Mouse (Mus musculus) liver, adult 2 months (tissue): ENCODE data around the gene Tekt3. TPM values are rescaled to one million over a fixed set of nuclear protein-coding genes. Genes with fewer than 3 reads are reported as not detected.
A peak's percentile ranks its signal among the peaks of the same experiment; 100 is the strongest.

Experiments used
- DNase-seq: peaks from one replicate; pipeline ENCODE4 v3.0.0-alpha.2; 2011; ENCODE audit warnings: low read depth, low spot score; ENCODE audit errors: extremely low read depth
- H3K27ac ChIP-seq: fragments of 200-500 bp; replicated peaks from 2 replicates; pipeline ENCODE4 v1.5.1; 2012; ENCODE audit warnings: low read depth, mild to moderate bottlenecking, control low read depth, inconsistent platforms, low read length; ENCODE audit not compliant: insufficient read depth
- H3K27me3 ChIP-seq: fragments of 200-500 bp; 2 replicates; pipeline ENCODE4 v1.6.1; 2012; ENCODE audit warnings: mild to moderate bottlenecking, moderate library complexity, low read length, inconsistent platforms; ENCODE audit not compliant: control insufficient read depth, insufficient read depth
- H3K36me3 ChIP-seq: fragments of 200-500 bp; 2 replicates; pipeline ENCODE4 v1.6.1; 2012; ENCODE audit warnings: low read length, inconsistent platforms; ENCODE audit not compliant: control insufficient read depth, insufficient read depth
- H3K4me1 ChIP-seq: fragments of 200-500 bp; 2 replicates; pipeline ENCODE4 v1.6.1; 2011; ENCODE audit warnings: low read length; ENCODE audit not compliant: control insufficient read depth, insufficient read depth
- H3K4me3 ChIP-seq: fragments of 200-500 bp; 2 replicates; pipeline ENCODE4 v1.5.1; 2011; ENCODE audit warnings: low read depth, mild to moderate bottlenecking, control low read depth, low read length, moderate library complexity; ENCODE audit not compliant: insufficient read depth
- H3K79me2 ChIP-seq: fragments of 200-500 bp; 2 replicates; pipeline ENCODE4 v1.6.1; 2012; ENCODE audit warnings: inconsistent platforms, mild to moderate bottlenecking, low read length, moderate library complexity; ENCODE audit not compliant: control insufficient read depth, insufficient read depth
- H3K9ac ChIP-seq: fragments of 200-500 bp; 2 replicates; pipeline ENCODE4 v1.6.1; 2012; ENCODE audit warnings: low read depth, mild to moderate bottlenecking, control low read depth, inconsistent platforms, low read length
- CTCF ChIP-seq: fragments of 200-500 bp; IDR thresholded peaks from 2 replicates; pipeline ENCODE4 v1.5.1; 2011; ENCODE audit warnings: low read depth, low read length, control low read depth
- POLR2A ChIP-seq: fragments of 200-500 bp; IDR thresholded peaks from 2 replicates; pipeline ENCODE4 v1.6.1; 2011; ENCODE audit warnings: low read length, control low read depth; ENCODE audit not compliant: insufficient read depth; ENCODE audit errors: extremely low read depth
- WGBS: fragments of 180-500 bp; shearing (Covaris S2); methylation state at CpG from one replicate; pipeline ENCODE4 v1.1.7; 2018; 5-methylcytosine and 5-hydroxymethylcytosine counted together
- polyA plus RNA-seq: library from polyadenylated mRNA; depleted of rRNA; stranded (reverse); fragments of >200 nt; gene quantifications from 2 replicates; pipeline ENCODE4 v1.2.3, GENCODE M21; 2012
- total RNA-seq: library from RNA; depleted of rRNA; stranded (reverse); fragments of >200 nt; gene quantifications from 2 replicates; pipeline ENCODE4 v1.2.3, GENCODE M21; 2014

Tekt3 gene
- total and polyA plus RNA-seq, 2 experiments: not detected

GRCm38 (mm10) chr11:63132151-63132500 lies 70.7 kb downstream of the Tekt3 start:
- H3K79me2 ChIP-seq: no peaks in the 10 kb centered on the region
- H3K9ac ChIP-seq: peak overlapping the region; percentile 61
- H3K4me1 ChIP-seq: no peaks in the 10 kb centered on the region
- peak overlapping the region; percentile 32; the same call in 1 of the 2 replicates for H3K27ac ChIP-seq
- TF ChIP-seq CTCF: no peak
- no peak for TF ChIP-seq POLR2A
- H3K27me3 ChIP-seq: peaks cover 4% of the 10 kb centered on the region; the same call in 1 of the 2 replicates
- no peaks in the 10 kb centered on the region for H3K36me3 ChIP-seq
- peak overlapping the region; percentile 43 for H3K4me3 ChIP-seq
- WGBS: 2% methylated on average over 11 of the region's 11 CpGs
- no peak for DNase-seq

DNA sequence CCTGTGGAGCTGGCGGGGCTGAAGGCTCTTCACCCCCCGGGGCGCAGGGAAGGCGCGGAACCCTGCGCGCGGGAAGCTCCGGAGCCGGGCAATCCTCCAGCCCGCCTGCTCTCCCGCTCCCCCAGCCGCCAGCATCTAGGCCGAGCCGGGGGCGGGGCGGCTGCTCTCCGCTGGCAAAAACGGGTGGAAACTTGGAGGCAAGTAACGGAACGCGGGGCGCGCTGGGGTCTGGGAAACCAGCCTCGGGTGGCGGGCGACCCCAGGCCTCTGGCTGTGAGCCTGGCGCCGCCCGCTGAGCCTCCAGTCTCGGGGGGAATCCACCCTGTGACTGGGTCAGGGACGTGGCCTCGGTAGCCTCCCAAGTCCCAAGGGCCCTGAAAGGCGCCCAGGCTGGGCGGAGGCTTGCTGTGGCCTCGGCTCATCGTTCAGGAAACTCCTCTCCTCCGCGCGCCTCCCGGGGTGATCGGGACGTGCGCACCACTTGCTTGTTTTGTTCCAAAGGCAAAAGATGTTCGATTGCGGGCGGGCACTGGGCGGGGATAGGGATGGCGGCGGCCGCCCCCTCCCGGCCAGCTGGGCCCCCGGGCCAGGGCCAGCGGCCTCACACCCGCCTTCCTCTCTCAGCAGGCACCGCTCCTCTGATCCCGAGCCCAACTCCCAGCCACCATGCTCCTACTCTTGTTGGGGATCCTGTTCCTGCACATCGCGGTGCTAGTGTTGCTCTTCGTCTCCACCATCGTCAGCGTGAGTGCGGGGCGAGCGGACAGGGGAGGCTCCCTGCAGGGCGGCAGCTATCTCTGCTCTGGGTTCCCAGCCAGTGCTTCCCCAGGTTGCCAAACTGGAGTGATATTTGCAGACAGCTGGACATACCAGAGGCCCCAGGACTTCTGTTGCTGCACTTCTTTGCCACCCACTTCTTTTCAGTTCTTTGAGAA lies 71.3 kb downstream of the Tekt3 start:
- no peak for TF ChIP-seq CTCF
- TF ChIP-seq POLR2A: 0 out of 2 replicates have a peak, but pooled peaks have one; percentile 4
- Histone ChIP-seq H3K27ac (peak overlapping the region; percentile 32; the same call in 1 of the 2 replicates), H3K4me3 (peak overlapping the region; percentile 43), H3K79me2 (no peaks in the 10 kb centered on the region), H3K27me3 (peaks cover 4% of the 10 kb centered on the region; the same call in 1 of the 2 replicates), H3K9ac (peak overlapping the region; percentile 61), H3K4me1 (no peaks in the 10 kb centered on the region), H3K36me3 (no peaks in the 10 kb centered on the region)
- no peak for DNase-seq
- WGBS: 2% methylated on average over 66 of the region's 66 CpGs

GRCm38 (mm10) chr11:63134021-63134420 lies 72.6 kb downstream of the Tekt3 start:
- TF ChIP-seq CTCF: no peak
- TF ChIP-seq POLR2A: no peak
- Histone ChIP-seq H3K27ac (no peak overlapping the region), H3K4me1 (no peaks in the 10 kb centered on the region), H3K4me3 (no peak overlapping the region), H3K79me2 (no peaks in the 10 kb centered on the region), H3K9ac (no peak overlapping the region), H3K27me3 (peaks cover 4% of the 10 kb centered on the region; the same call in 1 of the 2 replicates), H3K36me3 (no peaks in the 10 kb centered on the region)
- WGBS: 85% methylated on average over 5 of the region's 5 CpGs
- no peak for DNase-seq

GRCm38 (mm10) chr11:63134742-63135482 lies 73.5 kb downstream of the Tekt3 start:
- TF ChIP-seq POLR2A: no peak
- TF ChIP-seq CTCF: no peak
- Histone ChIP-seq H3K79me2 (no peaks in the 10 kb centered on the region), H3K4me1 (no peaks in the 10 kb centered on the region), H3K27me3 (peaks cover 4% of the 10 kb centered on the region; the same call in 1 of the 2 replicates), H3K36me3 (no peaks in the 10 kb centered on the region), H3K9ac (no peak overlapping the region), H3K4me3 (no peak overlapping the region), H3K27ac (no peak overlapping the region)
- DNase-seq: no peak
- WGBS: 79% methylated on average over 15 of the region's 15 CpGs

DNA sequence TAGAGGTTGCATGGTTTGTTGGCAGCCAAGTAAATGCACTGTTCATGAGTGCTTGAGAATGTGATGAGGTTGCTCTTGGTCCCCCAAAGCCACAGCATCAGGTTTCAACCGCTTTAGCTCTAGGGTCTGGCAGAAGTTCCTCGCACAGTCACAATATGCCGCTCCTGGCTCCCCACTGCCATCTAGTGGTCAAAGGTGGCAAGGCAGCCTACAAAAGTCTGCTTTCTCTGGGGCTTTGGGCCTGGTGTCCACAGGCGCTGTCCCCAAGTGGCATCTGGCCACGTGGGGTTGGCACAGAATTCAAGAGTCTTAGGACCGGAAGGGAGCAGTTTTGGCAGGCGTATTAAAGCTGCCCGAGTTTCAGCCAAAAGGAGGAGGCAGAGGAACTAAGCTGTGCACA lies 74.2 kb downstream of the Tekt3 start:
- peak overlapping the region; percentile 60 for H3K27ac ChIP-seq
- no peaks in the 10 kb centered on the region for H3K36me3 ChIP-seq
- no peaks in the 10 kb centered on the region for H3K4me1 ChIP-seq
- peaks cover 4% of the 10 kb centered on the region; the same call in 1 of the 2 replicates for H3K27me3 ChIP-seq
- 2% methylated on average over 8 of the region's 8 CpGs for WGBS
- no peaks in the 10 kb centered on the region for H3K79me2 ChIP-seq
- TF ChIP-seq POLR2A (no peak), CTCF (peak; percentile 99)
- peak; percentile 43 for DNase-seq
- no peak overlapping the region for H3K4me3 ChIP-seq
- H3K9ac ChIP-seq: 0 out of 2 replicates have a peak overlapping the region, but pooled peaks have one; percentile 9
